Mouse (Mus musculus) bone marrow, adult 2 months (tissue): Measurements from ENCODE around the gene Fam83c.

Source experiments
- CTCF ChIP-seq: fragments of 200-500 bp; IDR thresholded peaks from 2 replicates; pipeline ENCODE4 v1.5.1; 2011; ENCODE audit warnings: low read length, control low read depth; ENCODE audit not compliant: control insufficient read depth, insufficient read depth
- POLR2A ChIP-seq: fragments of 200-500 bp; IDR thresholded peaks from 2 replicates; pipeline ENCODE4 v1.6.1; 2011; ENCODE audit warnings: low read depth, mild to moderate bottlenecking, control low read depth, low read length, borderline replicate concordance; ENCODE audit not compliant: control insufficient read depth

GRCm38 (mm10) chr2:155872486-155872885 lies 37.8 kb upstream of the Fam83c start:
- TF ChIP-seq CTCF: no peak
- no peak for TF ChIP-seq POLR2A
